8 mouse cellular contexts compared by ENCODE assay signal in genomic region chr11:90030557-90030956, GRCm38 (mm10). TPM values are rescaled to one million over a fixed set of nuclear protein-coding genes. Genes with fewer than 3 reads are reported as not detected.
DNase-seq lines count a peak whose midpoint lies in the region; ATAC-seq lines count a peak whose summit lies in the region.

No protein-coding gene starts in this region.

- H3K4me2 ChIP-seq in embryonic facial prominence, embryonic 13.5 days = peak overlapping the region; percentile 69
- H3K4me2 ChIP-seq in heart, embryonic 16.5 days (ENCODE audit: low read depth, low read length) = peak overlapping the region; percentile 70

- H3K27ac ChIP-seq in embryonic facial prominence, embryonic 13.5 days = peak overlapping the region; percentile 60
- H3K27ac ChIP-seq in heart, embryonic 16.5 days (ENCODE audit: low read length) = no peak overlapping the region

- DNase-seq in kidney, postnatal 14 days = peak; percentile 68
- peak; percentile 65 to 68 for DNase-seq in lung, adult 18-20 months
- peak; percentile 46 for DNase-seq in ovary, postnatal 14 days (ENCODE audit: low spot score)
- DNase-seq in thymus, postnatal 36 days = no peak

- H3K4me1 ChIP-seq in megakaryocyte, embryonic 14.5 days = peaks cover 3% of the 10 kb centered on the region; the same call in 1 of the 2 replicates
- H3K4me1 ChIP-seq in embryonic facial prominence, embryonic 13.5 days = peaks cover 74% of the 10 kb centered on the region
- H3K4me1 ChIP-seq in heart, embryonic 16.5 days (ENCODE audit: control insufficient read depth, insufficient read depth, low read length) = peaks cover 9% of the 10 kb centered on the region

- WGBS in embryonic facial prominence, embryonic 13.5 days = under 1% methylated on average over 15 of the region's 15 CpGs
- WGBS in heart, embryonic 16.5 days = under 1% methylated on average over 15 of the region's 15 CpGs

- H3K36me3 ChIP-seq in megakaryocyte, embryonic 14.5 days (replicated peaks; ENCODE audit: low read length) = no peaks in the 10 kb centered on the region
- H3K36me3 ChIP-seq in embryonic facial prominence, embryonic 13.5 days = peaks cover 9% of the 10 kb centered on the region
- 0 out of 2 replicates have a peak, but pooled peaks cover 1% of the 10 kb centered on the region for H3K36me3 ChIP-seq in heart, embryonic 16.5 days (ENCODE audit: control insufficient read depth, insufficient read depth)

- peak overlapping the region; percentile 75 for H3K4me3 ChIP-seq in megakaryocyte, embryonic 14.5 days (replicated peaks)
- peak overlapping the region; percentile 54 for H3K4me3 ChIP-seq in embryonic facial prominence, embryonic 13.5 days
- peak overlapping the region; percentile 49 for H3K4me3 ChIP-seq in heart, embryonic 16.5 days (ENCODE audit: low read length)

- H3K9me3 ChIP-seq in megakaryocyte, embryonic 14.5 days = peaks cover 3% of the 10 kb centered on the region; the same call in 1 of the 2 replicates
- H3K9me3 ChIP-seq in embryonic facial prominence, embryonic 13.5 days = no peaks in the 10 kb centered on the region
- no peaks in the 10 kb centered on the region for H3K9me3 ChIP-seq in heart, embryonic 16.5 days (replicated peaks; ENCODE audit: control insufficient read depth, low read length)

- H3K9ac ChIP-seq in embryonic facial prominence, embryonic 13.5 days = peak overlapping the region; percentile 76
- no peak overlapping the region; the same call in 1 of the 2 replicates for H3K9ac ChIP-seq in heart, embryonic 16.5 days (ENCODE audit: low read length)

- H3K27me3 ChIP-seq in megakaryocyte, embryonic 14.5 days (replicated peaks) = peaks cover 60% of the 10 kb centered on the region
- H3K27me3 ChIP-seq in embryonic facial prominence, embryonic 13.5 days = peaks cover 5% of the 10 kb centered on the region; the same call in 1 of the 2 replicates
- peaks cover 4% of the 10 kb centered on the region; the same call in 1 of the 2 replicates for H3K27me3 ChIP-seq in heart, embryonic 16.5 days (ENCODE audit: control insufficient read depth, insufficient read depth, low read length)

- ATAC-seq in megakaryocyte, adult 5-6 weeks (ENCODE audit: poor library complexity, severe bottlenecking) = no peak
- ATAC-seq in embryonic facial prominence, embryonic 13.5 days (ENCODE audit: insufficient number of reproducible peaks, insufficient read depth, low FRiP score, low TSS enrichment, low read depth) = no peak
- ATAC-seq in heart, embryonic 16.5 days (replicated peaks; ENCODE audit: extremely low read depth, insufficient read depth, low FRiP score) = no peak; the same call in 1 of the 2 replicates

RNA-seq across cellular contexts. Expression of gene Tmem100, which starts 0.4 kb away (rescaled TPM):
- polyA plus RNA-seq in megakaryocyte, embryonic 14.5 days (2012; ENCODE audit: insufficient read depth, low replicate concordance) = not detected in 2 replicates
- total RNA-seq in megakaryocyte, adult 5-6 weeks (2015) = 0.36 TPM in 1 of 2 replicates, not detected in the other
- total RNA-seq in megakaryocyte, adult 5-6 weeks (2017) = not detected in 2 replicates
- 26.3 and 29.4 TPM in 2 replicates for polyA plus RNA-seq in embryonic facial prominence, embryonic 13.5 days (2015; fragmentation: Nextera tagmentation; extraction: Ambion mirVana)
- 9.8 and 13.4 TPM in 2 replicates for polyA plus RNA-seq in heart, embryonic 16.5 days (2015; fragmentation: Nextera tagmentation; extraction: Ambion mirVana)

RNA-seq across cellular contexts. Expression of gene Pctp, which starts 27.9 kb away (rescaled TPM):
- polyA plus RNA-seq in megakaryocyte, embryonic 14.5 days (2012; ENCODE audit: insufficient read depth, low replicate concordance) = 2.3 TPM in 1 of 2 replicates, not detected in the other
- 7.2 and 9.7 TPM in 2 replicates for total RNA-seq in megakaryocyte, adult 5-6 weeks (2015)
- total RNA-seq in megakaryocyte, adult 5-6 weeks (2017) = 15.3 and 17.7 TPM in 2 replicates
- 4.7 and 5.0 TPM in 2 replicates for polyA plus RNA-seq in embryonic facial prominence, embryonic 13.5 days (2015; fragmentation: Nextera tagmentation; extraction: Ambion mirVana)
- polyA plus RNA-seq in heart, embryonic 16.5 days (2015; fragmentation: Nextera tagmentation; extraction: Ambion mirVana) = 7.3 and 8.3 TPM in 2 replicates

Comparison
In these comparisons a context has a peak if more than half of its experiments do, and no peak if none do; other contexts are left out.
1. DNase-seq: peak in kidney, postnatal 14 days (single experiment), lung, adult 18-20 months (2 of 2) and ovary, postnatal 14 days (single experiment); none in thymus, postnatal 36 days (0 of 2).
2. RNA of gene Tmem100, which starts 0.4 kb away (polyA plus RNA-seq): 26.3 to 29.4 TPM in embryonic facial prominence, embryonic 13.5 days and 9.8 to 13.4 TPM in heart, embryonic 16.5 days; not detected in megakaryocyte, embryonic 14.5 days; every median in the first group is over 10 times any median in the second.
3. Peak in every context shown above with its lines, with median percentiles within 50 percentile points of each other: H3K4me3 ChIP-seq.